Mouse (Mus musculus): ENCODE results near the gene Plgrkt. TPM values are rescaled to one million over a fixed set of nuclear protein-coding genes. Genes with fewer than 3 reads are reported as not detected.

Gene Plgrkt
- polyA plus RNA-seq, 1 experiment: 65.1 TPM

DNA sequence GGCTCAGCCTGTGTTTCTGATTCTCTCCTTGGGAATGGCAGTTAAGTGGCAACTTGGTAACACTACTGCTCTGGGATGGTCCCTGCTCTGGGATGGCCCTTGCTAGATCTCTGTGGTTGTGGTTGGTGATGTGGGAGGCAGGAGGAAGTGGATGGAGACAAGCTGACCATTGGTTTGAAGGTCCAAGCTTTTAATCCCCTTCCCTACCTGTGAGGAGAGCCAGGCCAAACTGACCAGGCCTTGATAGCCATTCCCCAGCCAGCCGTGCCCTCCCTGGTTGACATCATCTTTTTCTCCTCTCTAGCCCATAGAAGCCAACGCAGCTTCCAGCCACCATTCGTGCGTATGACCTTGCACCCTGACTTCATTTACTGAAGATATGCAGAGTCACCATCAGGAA, 35.4 kb upstream of the Plgrkt start:
- H3K4me3 ChIP-seq (ENCODE audit: insufficient read depth, low read length): no peak overlapping the region
- TF ChIP-seq POLR2A (IDR thresholded peaks at IDR 0.05; ENCODE audit: low read depth, low read length) (no peak), CTCF (IDR thresholded peaks at IDR 0.05; ENCODE audit: borderline replicate concordance, insufficient read depth, low read length) (no peak)
- H3K4me1 ChIP-seq (ENCODE audit: control insufficient read depth, insufficient read depth, low read length): no peaks in the 10 kb centered on the region
- no peak overlapping the region for H3K27ac ChIP-seq (ENCODE audit: insufficient read depth, low read length)

DNA sequence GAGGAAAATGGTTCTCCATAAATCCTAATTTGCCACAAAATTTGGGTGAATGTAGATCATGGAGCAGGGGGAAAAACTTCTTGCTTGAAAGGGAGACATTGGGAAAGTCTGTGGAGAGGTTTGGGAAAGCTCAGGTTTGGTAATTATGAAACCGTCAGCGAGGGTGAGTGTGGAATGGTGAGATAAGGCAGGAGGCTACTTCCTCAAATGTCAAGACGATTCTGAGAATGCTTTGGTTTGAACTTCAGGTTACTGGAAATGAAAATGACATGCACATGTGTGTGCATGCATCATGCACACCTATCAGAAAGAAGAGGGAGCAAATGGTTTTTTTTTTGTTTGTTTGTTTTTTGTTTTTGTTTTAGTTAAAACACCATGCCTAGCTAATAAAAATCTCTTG, 33.3 kb upstream of the Plgrkt start:
- Histone ChIP-seq H3K4me3 (ENCODE audit: insufficient read depth, low read length) (no peak overlapping the region), H3K4me1 (ENCODE audit: control insufficient read depth, insufficient read depth, low read length) (no peaks in the 10 kb centered on the region), H3K27ac (ENCODE audit: insufficient read depth, low read length) (no peak overlapping the region)
- TF ChIP-seq CTCF (IDR thresholded peaks at IDR 0.05; ENCODE audit: borderline replicate concordance, insufficient read depth, low read length): no peak
- TF ChIP-seq POLR2A (IDR thresholded peaks at IDR 0.05; ENCODE audit: low read depth, low read length): no peak

DNA sequence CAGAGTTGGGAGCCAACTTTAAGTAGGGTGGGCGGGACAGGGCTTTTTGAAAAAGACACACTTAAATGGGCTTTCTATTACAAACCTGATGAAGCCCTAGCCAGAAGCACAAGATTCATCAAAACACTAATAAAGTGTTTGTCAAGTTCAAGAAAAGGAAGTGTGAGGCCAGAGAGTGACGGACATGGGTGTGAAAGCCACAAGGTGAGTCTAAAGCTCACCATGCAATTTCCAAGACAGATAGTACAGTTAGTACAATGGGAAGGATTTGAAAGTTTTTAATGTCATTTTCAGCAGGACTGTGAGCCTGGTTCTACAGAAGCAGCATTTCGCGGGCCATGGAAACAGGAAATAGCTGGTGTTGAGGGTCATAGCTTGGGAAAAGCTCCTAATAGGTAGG, 32.6 kb upstream of the Plgrkt start:
- no peak overlapping the region for H3K27ac ChIP-seq (ENCODE audit: insufficient read depth, low read length)
- TF ChIP-seq POLR2A (IDR thresholded peaks at IDR 0.05; ENCODE audit: low read depth, low read length) (no peak), CTCF (IDR thresholded peaks at IDR 0.05; ENCODE audit: borderline replicate concordance, insufficient read depth, low read length) (no peak)
- H3K4me3 ChIP-seq (ENCODE audit: insufficient read depth, low read length): no peak overlapping the region
- H3K4me1 ChIP-seq (ENCODE audit: control insufficient read depth, insufficient read depth, low read length): no peaks in the 10 kb centered on the region

DNA sequence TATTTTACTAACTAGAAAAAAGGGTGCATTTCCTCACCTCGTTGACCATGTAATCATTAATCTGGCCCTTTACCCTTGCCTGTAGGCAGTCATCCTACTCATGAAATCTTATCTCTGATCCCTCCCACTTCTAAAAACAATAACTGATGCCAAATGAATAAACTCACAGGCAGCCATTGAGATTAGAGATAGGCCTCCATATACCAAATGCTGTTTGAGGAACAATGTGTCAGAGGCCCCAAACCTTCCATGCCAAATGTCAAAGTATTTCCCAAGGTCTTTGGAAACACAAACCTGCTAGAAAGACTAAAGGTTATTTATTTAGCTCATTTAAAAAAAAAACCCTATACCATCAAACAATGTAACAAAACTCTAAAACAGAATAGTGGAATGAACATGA, 29.2 kb upstream of the Plgrkt start:
- TF ChIP-seq POLR2A (IDR thresholded peaks at IDR 0.05; ENCODE audit: low read depth, low read length): no peak
- TF ChIP-seq CTCF (IDR thresholded peaks at IDR 0.05; ENCODE audit: borderline replicate concordance, insufficient read depth, low read length): no peak
- no peak overlapping the region for H3K27ac ChIP-seq (ENCODE audit: insufficient read depth, low read length)
- no peak overlapping the region for H3K4me3 ChIP-seq (ENCODE audit: insufficient read depth, low read length)
- no peaks in the 10 kb centered on the region for H3K4me1 ChIP-seq (ENCODE audit: control insufficient read depth, insufficient read depth, low read length)

DNA sequence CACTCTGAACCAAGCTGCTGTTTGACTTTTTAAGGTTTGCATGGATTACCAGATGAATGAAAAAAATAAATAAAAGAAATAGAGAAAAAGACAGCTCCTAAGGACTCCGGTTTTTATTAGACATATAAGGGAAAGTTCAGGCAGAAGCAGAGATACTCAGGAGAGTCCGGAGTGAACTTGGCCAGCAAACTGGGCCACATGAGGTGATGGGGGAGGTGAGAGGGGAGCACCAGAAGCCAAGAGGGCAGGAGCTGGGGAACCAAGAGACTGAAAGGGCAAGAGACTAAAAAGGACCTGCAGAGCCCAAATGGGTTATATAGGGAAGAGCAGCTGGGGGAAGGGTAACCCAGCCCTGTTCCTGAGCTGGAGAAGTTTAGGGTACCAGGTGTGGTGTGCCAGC, 27.5 kb upstream of the Plgrkt start:
- no peak for TF ChIP-seq CTCF (IDR thresholded peaks at IDR 0.05; ENCODE audit: borderline replicate concordance, insufficient read depth, low read length)
- TF ChIP-seq POLR2A (IDR thresholded peaks at IDR 0.05; ENCODE audit: low read depth, low read length): no peak
- H3K4me3 ChIP-seq (ENCODE audit: insufficient read depth, low read length): no peak overlapping the region
- no peaks in the 10 kb centered on the region for H3K4me1 ChIP-seq (ENCODE audit: control insufficient read depth, insufficient read depth, low read length)
- no peak overlapping the region for H3K27ac ChIP-seq (ENCODE audit: insufficient read depth, low read length)

DNA sequence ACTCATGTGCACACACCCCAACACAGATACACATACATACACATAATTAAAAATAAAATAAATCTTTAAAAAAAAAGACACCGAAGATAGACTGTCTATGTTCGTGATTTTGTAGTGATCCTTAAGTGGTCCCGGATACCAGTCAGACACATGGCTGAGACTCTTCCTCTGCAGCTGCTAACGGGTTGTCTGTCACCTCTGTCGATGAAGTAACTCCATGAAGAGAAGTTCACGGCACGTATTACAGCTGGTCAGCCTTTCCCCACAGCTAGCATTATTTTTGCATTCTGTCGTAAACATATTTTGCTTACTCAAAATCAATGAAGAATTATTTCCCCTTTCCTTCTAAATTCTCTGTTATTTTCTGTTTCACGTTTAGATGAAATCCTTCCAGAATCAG, 26.1 kb upstream of the Plgrkt start:
- H3K27ac ChIP-seq (ENCODE audit: insufficient read depth, low read length): no peak overlapping the region
- H3K4me1 ChIP-seq (ENCODE audit: control insufficient read depth, insufficient read depth, low read length): no peaks in the 10 kb centered on the region
- TF ChIP-seq CTCF (IDR thresholded peaks at IDR 0.05; ENCODE audit: borderline replicate concordance, insufficient read depth, low read length) (no peak), POLR2A (IDR thresholded peaks at IDR 0.05; ENCODE audit: low read depth, low read length) (no peak)
- no peak overlapping the region for H3K4me3 ChIP-seq (ENCODE audit: insufficient read depth, low read length)

DNA sequence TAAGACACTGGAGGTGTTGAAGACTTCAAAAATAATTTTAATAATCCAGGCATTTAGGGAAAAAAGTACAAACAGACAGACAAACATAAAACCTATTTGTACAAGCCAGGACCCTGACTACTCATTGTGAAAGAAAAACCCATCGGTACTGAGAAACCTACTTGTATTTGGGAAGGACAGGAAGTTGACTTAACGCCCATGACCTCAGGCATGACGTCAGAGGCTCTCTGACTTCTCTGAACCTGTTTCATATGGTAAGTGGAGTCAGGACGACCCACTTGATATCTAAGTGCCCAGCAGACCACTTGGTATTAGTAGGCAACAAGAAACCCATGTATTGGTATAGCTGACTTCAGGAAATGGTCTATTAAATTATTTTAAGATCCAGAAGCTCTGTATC, 24.1 kb upstream of the Plgrkt start:
- Histone ChIP-seq H3K27ac (ENCODE audit: insufficient read depth, low read length) (no peak overlapping the region), H3K4me3 (ENCODE audit: insufficient read depth, low read length) (no peak overlapping the region), H3K4me1 (ENCODE audit: control insufficient read depth, insufficient read depth, low read length) (no peaks in the 10 kb centered on the region)
- TF ChIP-seq CTCF (IDR thresholded peaks at IDR 0.05; ENCODE audit: borderline replicate concordance, insufficient read depth, low read length): no peak
- no peak for TF ChIP-seq POLR2A (IDR thresholded peaks at IDR 0.05; ENCODE audit: low read depth, low read length)

DNA sequence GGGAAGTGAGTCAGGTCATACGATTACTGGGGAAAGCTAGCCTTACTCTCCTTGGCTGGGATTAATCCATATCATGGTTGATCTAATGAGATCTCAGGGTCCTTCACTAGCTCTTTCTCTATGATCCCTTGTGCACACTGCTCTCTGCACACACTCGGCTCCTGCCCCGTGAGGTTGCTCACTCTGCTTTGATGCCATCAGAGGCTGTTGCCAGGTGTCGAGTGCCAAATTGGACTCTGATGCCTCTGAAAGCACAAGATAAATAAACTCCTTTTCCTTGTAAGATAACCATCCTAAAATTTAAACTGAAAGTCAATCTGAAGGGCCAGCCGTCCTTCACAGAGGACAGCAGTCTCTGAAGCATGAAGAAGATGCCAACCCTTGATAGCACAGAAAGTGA, 23.3 kb upstream of the Plgrkt start:
- Histone ChIP-seq H3K27ac (ENCODE audit: insufficient read depth, low read length) (no peak overlapping the region), H3K4me3 (ENCODE audit: insufficient read depth, low read length) (no peak overlapping the region), H3K4me1 (ENCODE audit: control insufficient read depth, insufficient read depth, low read length) (no peaks in the 10 kb centered on the region)
- TF ChIP-seq CTCF (IDR thresholded peaks at IDR 0.05; ENCODE audit: borderline replicate concordance, insufficient read depth, low read length) (no peak), POLR2A (IDR thresholded peaks at IDR 0.05; ENCODE audit: low read depth, low read length) (no peak)

DNA sequence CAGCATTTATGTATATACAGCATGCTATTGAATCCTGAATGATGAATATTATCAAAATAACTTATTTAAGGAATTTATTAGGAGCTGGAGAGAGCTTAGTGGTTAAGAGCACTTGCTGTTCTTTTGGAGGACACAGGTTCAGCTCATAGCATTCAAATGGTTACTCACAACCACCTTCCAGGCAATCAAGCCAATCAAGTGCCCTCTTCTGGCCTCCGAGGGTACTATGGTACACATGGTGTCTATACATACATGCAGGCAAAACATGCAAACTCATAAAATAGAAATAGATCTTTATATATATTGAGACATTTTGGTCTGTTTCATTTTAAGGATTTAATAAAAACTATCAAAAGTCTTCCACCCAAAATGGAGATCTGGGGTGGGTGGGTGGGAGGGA, 21.6 kb upstream of the Plgrkt start:
- Histone ChIP-seq H3K4me1 (ENCODE audit: control insufficient read depth, insufficient read depth, low read length) (no peaks in the 10 kb centered on the region), H3K27ac (ENCODE audit: insufficient read depth, low read length) (no peak overlapping the region), H3K4me3 (ENCODE audit: insufficient read depth, low read length) (no peak overlapping the region)
- TF ChIP-seq CTCF (IDR thresholded peaks at IDR 0.05; ENCODE audit: borderline replicate concordance, insufficient read depth, low read length) (no peak), POLR2A (IDR thresholded peaks at IDR 0.05; ENCODE audit: low read depth, low read length) (no peak)

DNA sequence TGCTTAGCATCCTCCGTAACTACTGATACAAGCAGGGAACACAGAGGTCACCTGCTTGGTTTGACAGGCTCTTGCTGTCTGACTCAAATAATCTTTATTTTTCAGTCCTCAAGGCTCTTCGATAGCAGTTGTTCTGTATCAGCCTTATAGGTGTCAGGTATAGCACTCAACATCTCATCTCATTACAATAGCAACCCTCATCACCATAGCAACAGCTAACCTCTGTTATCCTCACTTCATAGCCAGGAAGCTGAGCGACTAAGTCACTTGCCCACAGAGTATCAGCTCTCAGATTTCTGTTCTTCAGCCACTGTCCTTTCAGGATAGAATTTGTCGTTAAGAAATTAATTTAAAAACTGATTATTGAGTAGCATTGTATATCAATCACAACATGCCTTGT, 18.6 kb upstream of the Plgrkt start:
- Histone ChIP-seq H3K4me1 (ENCODE audit: control insufficient read depth, insufficient read depth, low read length) (no peaks in the 10 kb centered on the region), H3K4me3 (ENCODE audit: insufficient read depth, low read length) (no peak overlapping the region), H3K27ac (ENCODE audit: insufficient read depth, low read length) (no peak overlapping the region)
- TF ChIP-seq CTCF (IDR thresholded peaks at IDR 0.05; ENCODE audit: borderline replicate concordance, insufficient read depth, low read length): no peak

DNA sequence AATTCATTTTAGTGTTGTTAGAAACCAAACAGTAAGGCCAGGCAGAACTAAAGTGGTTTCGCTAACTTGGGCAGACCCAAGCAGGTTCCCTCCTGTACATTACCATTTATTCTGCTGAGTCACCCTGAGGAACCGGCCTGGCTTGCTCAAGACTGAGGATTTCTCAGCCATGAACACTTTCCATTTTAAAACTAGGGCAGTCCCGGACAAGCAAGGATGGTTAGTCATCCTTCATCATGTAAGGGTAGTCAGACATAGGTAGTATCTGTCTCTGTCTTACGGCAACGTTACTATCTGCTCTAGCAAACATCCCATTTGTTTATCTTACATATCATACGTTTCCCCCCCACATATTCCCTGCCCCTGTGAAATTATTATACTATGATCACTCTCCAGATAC, 17.8 kb upstream of the Plgrkt start:
- Histone ChIP-seq H3K4me3 (ENCODE audit: insufficient read depth, low read length) (no peak overlapping the region), H3K4me1 (ENCODE audit: control insufficient read depth, insufficient read depth, low read length) (no peaks in the 10 kb centered on the region), H3K27ac (ENCODE audit: insufficient read depth, low read length) (no peak overlapping the region)
- TF ChIP-seq POLR2A (IDR thresholded peaks at IDR 0.05; ENCODE audit: low read depth, low read length) (no peak), CTCF (IDR thresholded peaks at IDR 0.05; ENCODE audit: borderline replicate concordance, insufficient read depth, low read length) (no peak)
